Mouse (Mus musculus) CH12F3 (cell line): ENCODE data around the gene Slc52a3.

Experiments used
- in situ Hi-C: fragments of 300-500 bp; cut with MboI; formaldehyde crosslinking; loops from 2 replicates; pipeline ENCODE4 v1.14.3; 2020; ENCODE audit warnings: low sequenced_read_pairs

Slc52a3 gene

GRCm38 (mm10) chr2:151996229-151997189, at the start of gene Slc52a3:
Gene Slc52a3, plus strand, starts transcription at chr2:151996511.
- in situ Hi-C loops = no loop called here

- in situ Hi-C loops = no loop called here
Observed at GRCm38 (mm10) chr2:151947617-151948016, 48.7 kb upstream of the Slc52a3 start.

- in situ Hi-C loops = no loop called here
Observed at GRCm38 (mm10) chr2:151948311-151948710, 48.0 kb upstream of the Slc52a3 start.

- in situ Hi-C loops = no loop called here
Observed at GRCm38 (mm10) chr2:151949082-151949774, 47.1 kb upstream of the Slc52a3 start.

- in situ Hi-C loops = no loop called here
Observed at GRCm38 (mm10) chr2:151953665-151954064, 42.6 kb upstream of the Slc52a3 start.

- in situ Hi-C loops = no loop called here
Observed at GRCm38 (mm10) chr2:151956500-151957137, 39.7 kb upstream of the Slc52a3 start.

GRCm38 (mm10) chr2:151959274-151959673, 37.0 kb upstream of the Slc52a3 start:
- in situ Hi-C loops = no loop called here

GRCm38 (mm10) chr2:151961284-151962196, 34.8 kb upstream of the Slc52a3 start:
- in situ Hi-C loops = no loop called here

- in situ Hi-C loops = no loop called here
Observed at GRCm38 (mm10) chr2:151962474-151962873, 33.8 kb upstream of the Slc52a3 start.

- in situ Hi-C loops = no loop called here
Observed at GRCm38 (mm10) chr2:151963319-151963718, 33.0 kb upstream of the Slc52a3 start.

- in situ Hi-C loops = no loop called here
Observed at GRCm38 (mm10) chr2:151964052-151964451, 32.3 kb upstream of the Slc52a3 start.

- in situ Hi-C loops = no loop called here
Observed at GRCm38 (mm10) chr2:151967176-151967750, 29.0 kb upstream of the Slc52a3 start.

GRCm38 (mm10) chr2:151967792-151968191, 28.5 kb upstream of the Slc52a3 start:
- in situ Hi-C loops = no loop called here

GRCm38 (mm10) chr2:151968451-151968850, 27.9 kb upstream of the Slc52a3 start:
- in situ Hi-C loops = no loop called here

- in situ Hi-C loops = no loop called here
Observed at GRCm38 (mm10) chr2:151968986-151969385, 27.3 kb upstream of the Slc52a3 start.

GRCm38 (mm10) chr2:151969396-151969795, 26.9 kb upstream of the Slc52a3 start:
- in situ Hi-C loops = no loop called here

GRCm38 (mm10) chr2:151970191-151971172, 25.8 kb upstream of the Slc52a3 start:
- in situ Hi-C loops = no loop called here

GRCm38 (mm10) chr2:151971748-151972147, 24.6 kb upstream of the Slc52a3 start:
- in situ Hi-C loops = no loop called here
